Mouse (Mus musculus): ENCODE results near the gene Nod1.

The Nod1 gene

DNA sequence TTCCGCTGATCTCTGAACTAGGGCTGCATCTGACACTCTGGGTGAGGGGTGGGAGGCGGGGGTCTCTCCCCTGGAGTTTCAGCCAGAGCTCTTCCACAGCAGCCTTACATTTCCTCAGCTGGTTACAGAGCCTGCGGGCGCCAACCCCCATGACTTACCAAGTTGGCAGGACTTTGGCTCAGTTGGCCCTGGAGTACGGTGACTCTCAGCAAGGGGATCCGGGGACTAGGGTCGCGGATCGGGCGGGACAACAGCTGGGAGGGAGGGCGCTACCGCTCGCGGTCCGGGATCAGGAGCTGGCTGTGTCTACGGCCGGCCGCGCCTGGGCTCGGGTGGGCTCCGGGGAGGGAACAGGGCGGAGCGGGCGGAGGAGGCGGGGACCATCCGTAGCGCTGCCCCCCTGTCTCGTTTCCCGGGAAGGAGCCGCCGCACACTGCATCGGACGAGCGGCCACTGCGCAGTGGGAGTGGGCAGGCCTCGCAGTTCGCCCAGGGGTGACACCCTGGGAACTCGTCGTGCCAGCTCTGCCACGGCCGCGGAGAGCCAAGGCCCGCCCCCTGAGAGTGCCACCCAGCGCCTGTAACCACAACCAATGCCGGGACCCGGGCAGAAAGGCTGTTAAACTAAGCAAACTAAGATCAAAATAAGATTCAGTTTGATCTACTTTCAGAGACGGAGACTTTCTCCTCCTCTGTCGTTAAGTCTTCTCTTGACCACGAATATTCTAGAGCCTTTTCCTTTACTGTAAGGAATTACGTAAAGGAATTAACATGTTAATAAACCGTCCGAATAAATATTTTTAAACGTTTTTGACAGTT, at the start of gene Nod1:
Gene Nod1, minus strand, starts transcription at position 502 of the 818 bp plus-strand sequence.
- in situ Hi-C loops (cut with MboI; ENCODE audit: unreplicated experiment in 2 of 2) = no loop called here

DNA sequence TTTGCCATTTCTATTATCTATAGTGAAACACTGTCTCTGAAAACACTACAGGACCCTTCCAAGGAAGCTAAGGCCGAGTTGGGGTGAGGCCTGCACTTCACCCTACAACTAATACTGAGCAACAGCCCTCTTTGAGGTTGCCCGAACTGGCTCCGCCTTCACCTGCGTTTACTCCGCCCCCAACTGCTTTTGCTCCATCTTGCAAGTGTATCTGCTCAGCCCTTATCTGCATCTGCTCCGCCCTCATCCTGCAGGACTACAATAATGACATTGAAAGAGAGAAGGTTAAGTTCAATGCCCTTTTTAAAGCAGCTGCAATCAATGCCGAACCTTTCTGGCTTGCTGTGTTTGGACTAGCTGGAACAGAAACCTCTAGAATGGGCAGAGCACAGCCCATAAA, 49.4 kb upstream of the Nod1 start:
- in situ Hi-C loops (cut with MboI; ENCODE audit: unreplicated experiment in 2 of 2) = no loop called here

DNA sequence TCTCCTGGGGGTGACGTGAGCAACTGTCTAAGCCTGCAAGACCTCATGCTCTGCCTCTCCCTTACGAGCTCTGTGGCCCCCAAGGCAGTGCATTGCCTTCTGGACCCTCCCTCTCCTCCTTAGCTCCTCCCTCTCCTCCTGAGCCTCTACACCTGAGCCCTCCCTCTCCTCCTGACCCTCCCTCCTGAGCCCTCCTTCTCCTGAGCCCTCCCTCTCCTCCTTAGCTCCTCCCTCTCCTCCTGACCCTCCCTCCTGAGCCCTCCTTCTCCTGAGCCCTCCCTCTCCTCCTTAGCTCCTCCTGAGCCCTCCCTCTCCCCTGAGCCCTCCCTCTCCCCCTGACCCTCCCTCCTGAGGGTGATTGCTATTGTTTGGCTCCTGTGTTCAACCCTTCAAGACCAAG, 46.0 kb upstream of the Nod1 start:
- in situ Hi-C loops (cut with MboI; ENCODE audit: unreplicated experiment in 2 of 2) = loop anchor here (5.0 kb wide), 1 partner anchor 149 kb away; no protein-coding TSS in a partner anchor

DNA sequence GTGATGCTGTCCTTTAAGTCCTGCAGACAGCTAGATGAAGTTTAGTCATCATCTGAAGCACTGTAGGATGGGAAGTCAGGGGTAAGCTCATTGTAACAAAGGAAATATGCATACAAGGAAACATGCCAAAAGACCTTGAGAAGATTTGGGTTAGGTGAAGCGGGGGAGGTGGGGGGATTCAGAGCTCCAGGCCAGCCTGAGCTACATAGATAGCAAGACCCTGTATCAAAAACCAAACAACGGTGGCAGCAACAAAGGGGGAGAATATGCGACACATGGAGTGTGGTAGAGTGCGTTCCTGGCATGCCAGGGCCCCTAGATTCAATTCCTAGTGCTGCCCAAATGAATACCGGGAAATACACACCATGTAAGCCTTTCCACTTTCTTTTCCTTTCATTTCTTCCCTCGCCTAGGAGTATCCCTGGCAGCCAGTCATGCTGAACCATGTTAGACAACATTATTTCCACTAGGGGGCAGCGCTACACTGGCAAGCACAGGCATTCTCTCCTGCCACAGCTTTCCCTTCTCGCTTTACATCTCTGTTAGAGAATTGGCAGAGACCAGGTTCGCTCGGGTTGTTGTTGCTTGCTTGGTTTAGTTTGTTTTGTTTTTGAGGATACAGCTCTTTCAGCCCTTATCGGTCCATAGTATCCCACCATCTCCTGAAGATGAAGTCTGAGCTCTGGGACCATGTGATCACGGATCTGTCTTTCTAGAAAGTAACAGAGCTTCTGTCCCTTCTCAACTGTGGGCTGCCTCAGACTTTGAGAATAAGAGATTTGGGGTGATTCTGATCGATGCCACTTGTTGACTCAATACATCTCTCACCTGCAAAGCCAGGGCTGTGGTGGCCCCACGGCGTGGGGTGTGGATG, 44.5 kb upstream of the Nod1 start:
- in situ Hi-C loops (cut with MboI; ENCODE audit: unreplicated experiment in 2 of 2) = loop anchor here (5.0 kb wide), 1 partner anchor 150 kb away; no protein-coding TSS in a partner anchor

DNA sequence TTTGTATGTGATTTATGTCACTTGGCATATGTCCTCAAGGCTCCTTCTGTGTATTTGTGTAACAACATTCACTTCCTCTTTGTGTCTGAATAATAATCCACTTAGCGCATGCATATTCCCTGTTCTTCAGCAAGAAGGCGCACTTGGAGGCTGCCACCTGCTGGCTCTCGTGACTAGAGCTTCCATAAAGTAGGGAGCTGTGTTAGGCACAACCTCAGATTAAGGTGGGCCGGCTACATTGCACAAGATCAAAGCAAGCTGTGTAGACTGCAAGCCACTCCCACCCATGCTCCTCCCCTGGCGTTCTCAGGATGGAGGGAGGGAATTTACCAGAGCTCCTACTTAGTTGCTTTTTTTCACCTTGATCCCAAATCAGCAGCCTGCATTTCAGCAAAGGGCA, 43.8 kb upstream of the Nod1 start:
- in situ Hi-C loops (cut with MboI; ENCODE audit: unreplicated experiment in 2 of 2) = loop anchor here (5.0 kb wide), 1 partner anchor 151 kb away; no protein-coding TSS in a partner anchor

DNA sequence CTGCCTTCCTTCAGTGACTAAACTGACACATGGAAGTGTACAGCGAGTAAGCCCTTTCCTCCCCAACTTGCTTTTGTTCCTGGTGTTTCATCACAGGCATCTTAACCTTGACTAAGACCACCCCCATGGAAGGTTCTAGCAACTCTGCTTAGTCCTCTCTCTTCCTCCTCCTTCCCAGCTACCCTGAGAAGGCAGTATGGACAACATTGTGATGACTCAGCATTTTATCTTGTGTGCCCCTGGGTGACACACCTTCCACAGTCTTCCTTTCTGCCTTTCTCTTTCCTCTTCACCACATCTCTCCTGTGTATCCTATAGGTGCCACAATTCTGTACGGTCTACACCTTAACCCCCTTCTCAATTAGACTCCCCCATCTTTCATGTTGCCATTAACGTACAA, 41.8 kb upstream of the Nod1 start:
- in situ Hi-C loops (cut with MboI; ENCODE audit: unreplicated experiment in 2 of 2) = no loop called here

DNA sequence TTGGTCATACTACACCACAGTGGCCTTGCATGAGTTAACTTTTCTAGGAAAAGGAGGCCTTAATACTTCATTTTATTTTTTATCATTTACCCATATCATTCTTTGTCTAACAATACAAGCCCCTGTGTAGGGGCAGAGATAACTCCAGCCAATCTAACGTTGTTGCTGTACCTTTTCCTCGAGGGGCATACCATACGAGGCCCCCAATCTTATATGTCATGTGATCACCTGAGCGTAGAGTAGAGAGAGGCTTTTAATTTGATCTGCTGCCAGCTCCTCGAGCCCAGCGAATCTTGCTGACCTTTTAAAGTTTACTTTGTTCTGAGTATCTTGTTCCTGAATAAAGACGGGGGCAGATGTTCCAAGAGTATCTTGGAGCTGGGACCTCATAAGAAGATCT, 40.1 kb upstream of the Nod1 start:
- in situ Hi-C loops (cut with MboI; ENCODE audit: unreplicated experiment in 2 of 2) = no loop called here

DNA sequence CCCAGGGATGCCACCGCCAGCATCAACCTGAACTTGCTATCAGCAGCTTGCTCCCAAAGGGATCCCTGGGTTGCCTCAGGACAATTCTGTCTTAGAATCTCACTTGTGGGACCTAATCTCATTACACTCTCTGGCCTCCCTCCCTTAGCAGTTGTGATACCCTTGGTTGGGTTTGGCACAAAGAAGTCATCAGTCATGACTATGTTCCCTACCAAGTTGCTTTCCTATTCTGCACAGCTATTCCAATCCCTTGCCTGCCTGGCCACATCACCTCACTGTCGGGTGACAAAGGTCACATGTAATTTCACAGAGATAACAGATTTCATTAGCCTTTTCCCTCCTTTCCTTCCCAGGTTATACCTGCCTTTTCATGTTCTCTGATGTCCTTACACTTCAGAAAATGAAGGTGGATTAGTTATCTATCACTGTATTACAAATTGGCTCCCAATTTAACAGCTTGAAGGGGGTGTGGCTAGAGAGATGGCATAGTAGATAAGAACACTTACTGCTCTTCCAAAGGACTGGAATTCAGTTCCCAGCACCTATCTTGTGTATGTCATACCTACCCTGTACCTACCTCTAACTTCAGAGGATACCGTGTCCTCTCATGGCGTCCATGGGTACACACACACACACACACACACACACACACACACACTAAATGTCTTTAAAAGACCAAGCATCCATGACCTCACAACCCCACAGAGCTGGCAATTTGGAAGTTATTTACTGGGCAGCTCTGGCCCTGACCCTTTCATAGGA, 38.1 kb upstream of the Nod1 start:
- in situ Hi-C loops (cut with MboI; ENCODE audit: unreplicated experiment in 2 of 2) = no loop called here

DNA sequence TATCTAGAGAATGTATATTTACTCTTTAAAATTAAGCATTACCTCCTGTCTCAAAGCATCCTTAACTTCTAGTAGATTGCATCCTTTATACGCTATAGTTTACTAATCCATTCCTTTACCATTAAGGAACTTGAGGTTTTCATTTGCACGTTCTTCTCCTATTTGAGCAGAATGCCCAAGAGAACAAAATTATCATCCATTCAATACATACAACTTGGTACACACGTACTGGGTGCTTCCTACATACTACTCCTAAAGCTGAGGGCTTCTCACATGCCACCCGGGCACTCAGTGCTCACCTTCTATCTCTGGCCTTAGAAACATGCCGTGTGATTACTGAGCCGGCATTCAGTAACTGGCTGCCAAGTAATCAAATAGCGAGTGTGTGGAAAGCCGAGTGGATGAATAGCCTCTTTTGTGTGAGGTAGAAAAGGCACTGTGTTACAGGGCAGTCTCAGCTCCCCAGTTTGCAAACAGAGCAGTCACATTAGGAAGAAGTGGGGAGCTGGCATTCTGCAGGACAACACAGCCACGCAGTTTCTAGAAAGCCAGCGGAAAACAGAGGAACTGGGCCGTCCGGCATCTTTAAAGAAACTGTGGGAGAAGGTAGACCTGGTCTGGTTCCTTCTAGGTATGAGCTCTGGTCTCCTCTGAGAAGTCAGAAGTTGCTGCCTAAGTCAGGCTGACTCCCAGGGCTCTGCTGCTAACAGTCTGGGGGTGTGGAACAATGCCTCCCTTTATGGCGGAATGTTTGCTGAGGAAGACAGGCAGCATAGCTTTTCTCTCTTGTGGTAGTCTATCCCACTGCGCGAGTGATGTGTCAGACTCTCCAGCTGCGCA, 37.2 kb upstream of the Nod1 start:
- in situ Hi-C loops (cut with MboI; ENCODE audit: unreplicated experiment in 2 of 2) = no loop called here

DNA sequence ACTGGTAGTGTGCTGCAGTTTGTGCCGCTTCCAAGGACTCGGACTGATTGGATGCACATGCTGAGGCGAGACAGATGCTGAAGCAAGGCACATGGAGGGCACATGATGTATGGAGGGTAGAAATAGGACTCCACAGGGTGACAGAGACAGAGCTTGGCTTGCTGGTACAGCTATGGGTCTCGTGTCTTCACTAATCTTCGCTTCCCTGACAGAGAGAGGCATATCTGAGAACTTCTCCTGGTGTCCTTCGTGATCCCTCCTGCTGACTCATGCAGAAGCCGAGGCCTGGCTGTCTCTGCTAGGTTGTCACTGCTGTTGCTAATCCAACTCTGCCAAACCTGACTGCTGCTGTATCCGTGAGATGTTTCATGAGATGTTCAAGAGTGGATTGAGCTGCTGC, 36.0 kb upstream of the Nod1 start:
- in situ Hi-C loops (cut with MboI; ENCODE audit: unreplicated experiment in 2 of 2) = no loop called here

DNA sequence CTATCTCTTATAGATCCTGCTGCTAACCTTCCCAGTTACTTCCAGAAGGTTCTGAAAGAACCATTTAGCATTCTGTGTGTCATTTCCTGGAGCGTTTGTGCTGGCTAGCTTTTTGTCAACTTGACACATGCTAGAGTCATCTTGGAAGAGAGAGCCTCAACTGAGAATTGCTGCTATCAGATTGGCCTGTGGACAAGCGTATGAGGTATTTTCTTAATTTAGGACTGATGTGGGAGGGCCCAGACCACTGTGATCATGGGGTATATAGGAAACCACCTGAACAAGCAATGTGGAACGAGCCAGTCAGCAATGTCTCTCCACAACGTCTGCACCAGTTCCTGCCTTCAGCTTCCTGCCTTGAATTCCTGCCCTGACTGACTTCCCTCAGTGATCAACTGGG, 31.1 kb upstream of the Nod1 start:
- in situ Hi-C loops (cut with MboI; ENCODE audit: unreplicated experiment in 2 of 2) = no loop called here

DNA sequence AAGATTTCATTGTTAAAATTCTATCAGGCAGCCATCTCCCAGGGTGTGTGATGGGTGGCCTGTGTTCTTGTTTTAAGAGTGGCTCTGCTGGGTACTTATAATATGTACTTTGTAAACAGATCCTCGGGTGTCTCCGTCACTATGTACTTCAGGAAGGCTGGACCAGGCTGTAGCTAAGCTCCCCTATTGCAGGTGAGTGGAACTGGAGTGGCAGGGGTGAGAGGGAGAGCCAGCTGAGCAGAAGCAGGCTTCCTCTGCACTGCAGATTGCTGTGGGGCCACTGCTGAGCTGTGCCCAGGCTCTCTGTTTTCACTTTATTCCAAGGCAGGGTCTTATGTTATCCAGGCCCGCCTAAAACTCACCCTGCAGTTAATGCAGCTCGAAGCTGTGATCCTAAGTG, 30.0 kb upstream of the Nod1 start:
- in situ Hi-C loops (cut with MboI; ENCODE audit: unreplicated experiment in 2 of 2) = no loop called here

DNA sequence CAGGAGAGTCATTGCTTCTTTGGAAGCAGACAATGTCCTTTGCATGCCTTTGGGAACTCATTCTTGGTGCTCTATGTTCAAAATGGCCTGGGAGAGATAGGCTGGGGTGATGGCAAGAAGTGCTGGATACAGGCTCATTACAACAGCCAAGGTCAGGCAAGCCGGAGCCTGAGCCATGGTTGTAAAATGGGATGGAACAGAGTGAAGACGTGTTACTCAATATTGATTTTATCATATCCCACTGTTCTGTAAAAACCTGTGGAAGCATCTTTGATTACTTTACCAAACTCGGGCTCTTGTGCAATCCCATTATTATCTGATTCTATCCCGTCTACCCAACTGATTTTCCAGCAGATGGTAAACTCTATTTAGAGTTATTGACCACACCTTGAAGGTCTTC, 28.9 kb upstream of the Nod1 start:
- in situ Hi-C loops (cut with MboI; ENCODE audit: unreplicated experiment in 2 of 2) = no loop called here

DNA sequence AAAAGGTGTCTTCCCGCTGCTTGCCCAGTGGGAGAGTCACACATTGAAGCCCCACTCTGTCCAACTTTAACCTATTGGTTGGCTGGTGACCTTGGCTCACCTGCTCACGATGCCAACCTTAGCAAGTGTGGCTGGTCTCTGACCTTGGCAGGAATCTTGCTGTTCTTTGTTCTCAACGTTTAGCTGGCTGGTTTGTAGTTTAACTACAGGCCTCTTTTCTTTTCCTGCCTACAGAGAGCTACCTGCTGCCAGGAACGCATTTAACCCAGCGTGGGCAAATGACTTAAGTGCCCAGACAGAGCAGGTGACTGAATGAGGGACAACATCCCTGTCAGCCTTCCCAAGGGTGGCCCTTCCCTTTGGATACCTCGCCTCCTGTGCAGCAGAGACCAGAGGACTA, 25.3 kb upstream of the Nod1 start:
- in situ Hi-C loops (cut with MboI; ENCODE audit: unreplicated experiment in 2 of 2) = loop anchor here in 1 of 2 experiments (10.0 kb wide), 3 partner anchors 183 to 413 kb away; partner anchors contain the start of gene Znrf2

DNA sequence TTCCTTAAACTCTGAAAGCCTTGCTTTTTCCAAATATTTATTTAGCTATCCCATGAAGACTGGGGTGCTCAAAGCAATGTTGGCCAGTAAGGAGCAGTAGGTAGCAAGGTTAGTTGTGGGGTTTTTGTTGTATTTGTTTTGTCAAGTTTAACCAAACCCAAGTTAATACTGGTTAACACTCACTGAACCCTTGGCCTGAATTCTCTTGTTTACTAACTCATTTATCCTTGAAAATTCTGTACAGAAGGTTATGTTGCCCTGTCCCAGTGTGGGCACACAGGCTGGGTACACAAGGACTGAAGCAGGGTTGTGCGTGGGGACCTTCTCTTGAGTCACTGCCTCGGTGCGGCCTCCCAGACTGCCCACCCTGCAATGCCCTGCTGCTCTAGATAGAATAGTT, 23.9 kb upstream of the Nod1 start:
- in situ Hi-C loops (cut with MboI; ENCODE audit: unreplicated experiment in 2 of 2) = loop anchor here in 1 of 2 experiments (10.0 kb wide), 3 partner anchors 182 to 412 kb away; partner anchors contain the start of gene Znrf2

DNA sequence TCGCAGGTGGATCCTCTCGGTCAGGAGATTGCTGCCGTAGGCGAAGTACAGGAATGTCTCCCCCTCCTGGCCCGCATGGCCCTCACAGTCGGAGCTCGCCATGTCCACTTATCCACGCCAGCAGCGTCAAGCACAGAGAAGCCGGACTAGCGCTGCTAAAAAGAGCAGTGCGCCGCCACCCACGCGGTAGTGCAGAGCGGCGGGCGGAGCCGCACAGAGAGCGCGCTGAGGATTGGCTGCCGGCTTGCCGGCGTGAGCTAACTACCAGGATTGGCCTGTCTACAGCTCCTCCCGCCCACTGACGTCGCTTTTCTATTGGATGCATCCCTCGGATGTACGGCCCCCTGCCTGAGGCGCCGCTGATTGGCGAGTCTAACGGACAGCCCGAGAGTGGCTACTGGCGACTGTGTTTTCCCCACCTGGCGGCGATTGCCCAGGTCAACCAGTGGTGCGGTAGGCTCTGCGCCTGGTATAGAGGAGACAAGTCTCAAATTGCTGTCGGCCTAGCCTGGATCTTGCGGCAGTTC, 20.4 kb upstream of the Nod1 start, which contains the start of gene Ggct:
Gene Ggct, minus strand, starts transcription at position 217 of the 527 bp plus-strand sequence.
- in situ Hi-C loops (cut with MboI; ENCODE audit: unreplicated experiment in 2 of 2) = loop anchor here (5.0 to 10.0 kb wide), 8 partner anchors 70 to 408 kb away; partner anchors contain the start of gene Znrf2 (in 1 of the 2)

DNA sequence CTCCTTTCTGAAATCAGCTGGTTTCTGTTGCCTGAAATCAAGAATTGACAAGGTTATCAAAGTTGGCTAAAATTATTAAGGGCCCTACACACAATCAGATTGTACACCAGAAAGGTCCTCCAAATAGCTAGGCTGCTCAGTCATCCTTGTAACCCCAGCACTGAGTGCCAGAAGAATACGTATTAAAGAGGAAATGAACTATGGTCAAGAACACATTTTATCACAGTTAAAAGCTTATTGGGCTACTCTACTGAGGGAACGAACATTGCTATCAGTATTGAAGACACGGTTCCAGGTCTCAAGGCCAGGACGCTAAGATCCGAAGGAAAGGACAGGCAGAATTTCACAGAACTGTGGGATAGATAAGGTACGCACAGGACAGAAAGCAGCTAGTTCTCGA, 19.7 kb upstream of the Nod1 start:
- in situ Hi-C loops (cut with MboI; ENCODE audit: unreplicated experiment in 2 of 2) = loop anchor here (5.0 to 10.0 kb wide), 8 partner anchors 70 to 407 kb away; partner anchors contain the start of gene Znrf2 (in 1 of the 2)

DNA sequence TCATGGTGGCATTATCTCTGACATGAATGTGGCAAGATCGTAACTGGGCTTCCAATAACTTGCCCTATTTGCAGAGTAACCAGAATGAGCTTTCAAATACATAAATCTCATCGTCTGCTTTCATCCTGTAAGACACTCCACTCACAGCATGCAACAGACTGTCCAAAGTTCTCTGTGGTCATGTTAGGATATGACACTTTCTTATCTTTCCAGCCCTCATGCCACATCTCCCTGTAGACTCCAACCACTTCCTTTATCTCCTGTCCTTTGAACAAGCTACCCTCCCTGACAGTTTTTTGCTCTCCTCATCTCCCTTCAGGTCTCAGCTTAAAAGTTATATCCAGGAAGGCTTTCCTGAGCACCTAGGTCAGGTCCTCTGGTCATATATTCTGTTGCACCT, 18.8 kb upstream of the Nod1 start:
- in situ Hi-C loops (cut with MboI; ENCODE audit: unreplicated experiment in 2 of 2) = loop anchor here (5.0 to 10.0 kb wide), 8 partner anchors 69 to 406 kb away; partner anchors contain the start of gene Znrf2 (in 1 of the 2)

DNA sequence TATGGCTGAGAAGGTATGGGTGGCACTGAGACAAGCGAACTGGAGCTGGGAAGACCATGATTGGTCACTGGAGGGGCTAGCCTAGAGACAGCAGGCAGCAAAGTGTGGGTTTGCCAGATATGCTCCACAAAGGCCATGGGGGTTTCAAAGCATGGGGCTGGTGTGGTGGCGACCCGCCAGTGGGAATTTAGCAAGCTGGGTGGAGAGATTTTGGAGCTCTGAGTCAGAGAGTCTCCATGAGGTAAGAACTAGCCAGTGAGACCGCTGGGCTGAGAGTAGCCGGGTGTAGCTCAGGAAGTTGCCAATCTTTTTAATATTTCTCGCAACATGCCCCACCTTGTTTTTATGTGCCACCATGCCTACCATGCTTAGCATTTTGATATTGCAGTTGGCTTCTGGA, 15.7 kb upstream of the Nod1 start:
- in situ Hi-C loops (cut with MboI; ENCODE audit: unreplicated experiment in 2 of 2) = no loop called here
